Mouse (Mus musculus) adrenal gland, adult 18-20 months (tissue): ENCODE data around the gene Dhx38. TPM values are rescaled to one million over a fixed set of nuclear protein-coding genes. Genes with fewer than 3 reads are reported as not detected.

Experiments
- DNase-seq, 2 experiments: peaks; one replicate each; pipeline ENCODE4 v3.0.0; 2021 to 2022; ENCODE audit warnings: low spot score in 2 of 2
- long read RNA-seq, 2 experiments: library from polyadenylated mRNA; stranded (forward); transcript quantifications; one replicate each; pipeline ENCODE4 v2.0.0; 2021
- total RNA-seq, 2 experiments: library from RNA; stranded (reverse); gene quantifications; 1 replicate in 1 of 2; 2 replicates in 1 of 2; pipeline ENCODE4 v1.2.3; 2021

The Dhx38 gene
- 10 to 100 TPM; 22.4 to 24.7 TPM for total RNA-seq
- long read RNA-seq, experiment 1, full-length matches to known transcripts = 7 of 23 reads
- long read RNA-seq, experiment 1, partial matches to known transcripts = 4 of 23 reads
- long read RNA-seq, experiment 1, other reads (novel, unspliced or antisense) = 12 of 23 reads
- long read RNA-seq, experiment 2, full-length matches to known transcripts = 2 of 21 reads
- long read RNA-seq, experiment 2, partial matches to known transcripts = 16 of 21 reads
- long read RNA-seq, experiment 2, other reads (novel, unspliced or antisense) = 3 of 21 reads

GRCm38 (mm10) chr8:109565498-109566333 is at the start of gene Dhx38, which contains the start of gene Txnl4b:
Dhx38 (minus strand) TSS chr8:109565861.
Txnl4b (plus strand) TSS chr8:109565892.
- DNase-seq = peak; percentile 94 to 97

- no peak for DNase-seq
Observed at GRCm38 (mm10) chr8:109614243-109615210, 48.9 kb upstream of the Dhx38 start, which contains the start of gene Pkd1l3. Pkd1l3 (plus strand) TSS chr8:109614517.

GRCm38 (mm10) chr8:109609153-109609502 is 43.5 kb upstream of the Dhx38 start:
- DNase-seq = peak in 1 of 2 experiments; percentile 8

- DNase-seq = peak; percentile 91
Observed at GRCm38 (mm10) chr8:109608271-109609152, 42.9 kb upstream of the Dhx38 start, which contains the start of gene Dhodh. Dhodh (minus strand) TSS chr8:109608673.

- DNase-seq = no peak
Observed at GRCm38 (mm10) chr8:109607650-109608049, 42.0 kb upstream of the Dhx38 start.

GRCm38 (mm10) chr8:109606725-109607124 is 41.1 kb upstream of the Dhx38 start:
- DNase-seq = no peak

GRCm38 (mm10) chr8:109595854-109596253 is 30.2 kb upstream of the Dhx38 start:
- DNase-seq = peak; percentile 48 to 62

- no peak for DNase-seq
Observed at GRCm38 (mm10) chr8:109593117-109593788, 27.6 kb upstream of the Dhx38 start.

GRCm38 (mm10) chr8:109592164-109592563 is 26.5 kb upstream of the Dhx38 start:
- no peak for DNase-seq

GRCm38 (mm10) chr8:109591367-109591766 is 25.7 kb upstream of the Dhx38 start:
- DNase-seq = no peak

GRCm38 (mm10) chr8:109590901-109591300 is 25.2 kb upstream of the Dhx38 start:
- no peak for DNase-seq

- no peak for DNase-seq
Observed at GRCm38 (mm10) chr8:109586972-109587504, 21.4 kb upstream of the Dhx38 start.

GRCm38 (mm10) chr8:109585652-109586051 is 20.0 kb upstream of the Dhx38 start:
- DNase-seq = no peak

GRCm38 (mm10) chr8:109584830-109585229 is 19.2 kb upstream of the Dhx38 start:
- DNase-seq = no peak

- no peak for DNase-seq
Observed at GRCm38 (mm10) chr8:109584293-109584692, 18.6 kb upstream of the Dhx38 start.

GRCm38 (mm10) chr8:109578900-109579301 is 13.2 kb upstream of the Dhx38 start, which contains the start of gene Hp:
Hp (minus strand) TSS chr8:109579172.
- DNase-seq = no peak

GRCm38 (mm10) chr8:109576311-109576710 is 10.7 kb upstream of the Dhx38 start:
- DNase-seq = no peak

- DNase-seq = no peak
Observed at GRCm38 (mm10) chr8:109571139-109571538, 5.5 kb upstream of the Dhx38 start.

- no peak for DNase-seq
Observed at GRCm38 (mm10) chr8:109564766-109565165, 895 bp downstream of the Dhx38 start.
